Mouse (Mus musculus): ENCODE results near the gene Slc26a9.

GRCm38 (mm10) chr1:131802652-131803051 lies 58.8 kb downstream of the Slc26a9 start:
- TF ChIP-seq GATA1 (IDR thresholded peaks at IDR 0.05; ENCODE audit: borderline replicate concordance, low read length), result no peak
- no peak for TF ChIP-seq FLI1 (IDR thresholded peaks at IDR 0.05; ENCODE audit: low read length)

All from megakaryocyte, embryonic 14.5 days (primary cell).